Mouse (Mus musculus) lung, embryonic 15.5 days (tissue): ENCODE data around the gene Hid1. TPM values are rescaled to one million over a fixed set of nuclear protein-coding genes. Genes with fewer than 3 reads are reported as not detected.

Source experiments
- ATAC-seq: fragments of 200-750 bp; cut with Nextera tagmentation; 2 replicates; pipeline ENCODE4 v1.8.0; 2017; ENCODE audit warnings: moderate number of reproducible peaks, borderline replicate concordance; ENCODE audit not compliant: low FRiP score, low TSS enrichment; ENCODE audit errors: extremely low read depth
- H3K27ac ChIP-seq: fragments of 300-500 bp; sonication (generic); 2 replicates; pipeline ENCODE4 v1.5.1; 2015; ENCODE audit warnings: moderate library complexity, mild to moderate bottlenecking, inconsistent platforms
- H3K27me3 ChIP-seq: fragments of 300-500 bp; sonication (generic); 2 replicates; pipeline ENCODE4 v1.6.1; 2015; ENCODE audit warnings: inconsistent platforms
- H3K36me3 ChIP-seq: fragments of 300-500 bp; sonication (generic); 2 replicates; pipeline ENCODE4 v1.6.1; 2015; ENCODE audit warnings: inconsistent platforms
- H3K4me1 ChIP-seq: fragments of 300-500 bp; sonication (generic); 2 replicates; pipeline ENCODE4 v1.6.1; 2015; ENCODE audit warnings: inconsistent platforms
- H3K4me2 ChIP-seq: fragments of 300-500 bp; sonication (generic); 2 replicates; pipeline ENCODE4 v1.6.1; 2015; ENCODE audit warnings: inconsistent platforms, mild to moderate bottlenecking, moderate library complexity
- H3K4me3 ChIP-seq: fragments of 300-500 bp; sonication (generic); 2 replicates; pipeline ENCODE4 v1.5.1; 2015; ENCODE audit warnings: mild to moderate bottlenecking, inconsistent platforms
- H3K9ac ChIP-seq: fragments of 300-500 bp; sonication (generic); 2 replicates; pipeline ENCODE4 v1.6.1; 2015; ENCODE audit warnings: inconsistent platforms
- H3K9me3 ChIP-seq: fragments of 300-500 bp; sonication (generic); 2 replicates; pipeline ENCODE4 v1.6.1; 2016; ENCODE audit warnings: inconsistent platforms
- WGBS: fragments of 180-500 bp; shearing (Covaris S2); methylation state at CpG from one replicate; pipeline ENCODE4 v1.1.7; 2015; 5-methylcytosine and 5-hydroxymethylcytosine counted together
- polyA plus RNA-seq: library from polyadenylated mRNA; unstranded; fragments of >200 nt; fragmentation: Nextera tagmentation; extraction: Ambion mirVana; gene quantifications from 2 replicates; pipeline ENCODE4 v1.2.1, GENCODE M21; 2015

The Hid1 gene
- polyA plus RNA-seq, 1 experiment from 2014 or later = 15.8 TPM

DNA sequence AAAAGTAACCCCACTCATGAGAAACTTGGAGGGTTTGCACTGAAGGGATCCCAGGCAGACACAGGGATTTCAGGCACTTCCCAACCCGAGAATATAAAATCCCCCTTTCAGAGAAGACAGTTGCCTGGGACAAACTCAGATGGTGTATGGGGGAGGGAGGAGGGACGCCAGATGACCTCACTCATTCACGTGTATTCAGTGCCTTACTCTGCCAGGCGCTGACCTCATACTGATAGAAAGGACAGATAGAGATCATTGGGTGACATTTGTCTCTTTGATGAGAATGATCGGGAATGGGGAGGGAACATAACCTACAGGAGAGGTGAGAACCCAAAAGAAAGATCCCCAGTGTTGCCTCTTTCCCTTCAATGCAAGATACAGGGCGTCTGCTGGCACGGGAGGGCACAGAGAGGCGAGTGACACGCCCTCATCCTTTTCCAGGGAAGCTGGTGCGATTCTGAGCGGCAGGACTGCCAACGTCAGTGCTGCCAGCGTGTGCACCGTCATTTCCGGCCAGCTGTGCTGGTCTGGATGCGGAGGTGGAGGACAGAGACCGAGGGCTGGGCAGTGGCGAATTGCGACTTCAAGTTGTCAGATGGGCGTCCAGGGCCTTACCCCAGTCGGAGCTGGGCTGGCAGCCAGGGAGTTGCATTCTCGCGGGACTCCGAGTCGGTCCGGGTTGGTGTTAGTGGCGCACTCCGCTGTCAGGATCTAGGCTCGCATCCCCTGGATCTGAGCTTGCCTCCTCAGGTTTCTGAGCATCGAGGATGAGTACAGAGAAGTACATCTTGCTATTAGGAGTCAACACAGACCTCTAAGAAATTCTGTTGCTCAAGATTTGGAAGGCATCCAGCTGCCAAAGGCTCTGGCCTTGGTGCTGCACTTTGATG, 6.5 kb upstream of the Hid1 start:
- peak overlapping the region; percentile 75 for H3K4me2 ChIP-seq
- H3K27ac ChIP-seq = no peak overlapping the region
- WGBS = 1% methylated on average over 30 of the region's 30 CpGs
- H3K4me1 ChIP-seq = peaks cover 12% of the 10 kb centered on the region
- H3K9me3 ChIP-seq = no peaks in the 10 kb centered on the region
- H3K9ac ChIP-seq = 0 out of 2 replicates have a peak overlapping the region, but pooled peaks have one; percentile 18
- H3K4me3 ChIP-seq = peak overlapping the region; percentile 31
- H3K27me3 ChIP-seq = peaks cover 47% of the 10 kb centered on the region
- peak; percentile 60 for ATAC-seq
- no peaks in the 10 kb centered on the region for H3K36me3 ChIP-seq

DNA sequence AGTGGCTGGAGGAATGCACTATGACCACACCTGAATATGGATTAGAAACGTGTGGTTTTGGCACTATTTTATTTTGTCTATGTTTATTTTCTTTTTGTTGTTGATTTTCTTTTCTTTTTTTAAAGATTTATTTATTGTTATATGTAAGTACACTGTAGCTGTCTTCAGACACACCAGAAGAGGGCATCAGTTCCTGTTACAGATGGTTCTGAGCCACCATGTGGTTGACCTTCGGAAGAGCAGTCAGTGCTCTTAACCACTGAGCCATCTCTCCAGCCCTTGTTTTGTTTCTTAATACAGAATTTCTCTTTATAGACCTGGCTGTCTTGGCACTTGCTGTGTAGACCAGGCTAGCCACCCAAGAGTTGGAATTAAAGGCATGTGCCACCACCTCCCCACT, 5.2 kb upstream of the Hid1 start:
- no peaks in the 10 kb centered on the region for H3K9me3 ChIP-seq
- peaks cover 12% of the 10 kb centered on the region for H3K4me1 ChIP-seq
- H3K27me3 ChIP-seq = peaks cover 51% of the 10 kb centered on the region
- no peak overlapping the region for H3K9ac ChIP-seq
- H3K36me3 ChIP-seq = no peaks in the 10 kb centered on the region
- no peak overlapping the region for H3K27ac ChIP-seq
- ATAC-seq = no peak
- 35% methylated on average over 2 of the region's 2 CpGs for WGBS
- H3K4me2 ChIP-seq = no peak overlapping the region
- no peak overlapping the region for H3K4me3 ChIP-seq

DNA sequence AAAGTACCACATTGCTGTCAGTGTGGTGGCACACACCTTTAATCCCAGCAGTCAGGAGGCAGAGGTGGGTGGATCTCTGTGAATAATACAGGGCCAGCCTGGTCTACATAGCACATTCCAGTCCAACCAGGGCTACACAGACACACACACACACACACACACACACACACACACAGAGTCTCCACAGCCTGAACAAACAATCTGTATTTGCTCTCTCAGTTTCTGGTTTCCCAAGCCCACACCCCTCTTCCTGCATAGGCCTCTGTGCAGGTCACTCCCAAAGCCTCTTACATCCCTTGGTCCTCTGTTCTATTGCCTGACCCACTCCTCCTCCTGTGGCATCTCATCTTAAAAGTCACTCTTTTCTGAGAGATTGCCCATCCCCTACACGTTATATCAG, 4.5 kb upstream of the Hid1 start:
- peaks cover 58% of the 10 kb centered on the region for H3K27me3 ChIP-seq
- H3K9me3 ChIP-seq = no peaks in the 10 kb centered on the region
- H3K9ac ChIP-seq = no peak overlapping the region
- no peak overlapping the region for H3K4me2 ChIP-seq
- no peak for ATAC-seq
- no peak overlapping the region for H3K4me3 ChIP-seq
- no peak overlapping the region for H3K27ac ChIP-seq
- H3K36me3 ChIP-seq = no peaks in the 10 kb centered on the region
- H3K4me1 ChIP-seq = peaks cover 19% of the 10 kb centered on the region
- 50% methylated on average over 1 of the region's 1 CpGs for WGBS

DNA sequence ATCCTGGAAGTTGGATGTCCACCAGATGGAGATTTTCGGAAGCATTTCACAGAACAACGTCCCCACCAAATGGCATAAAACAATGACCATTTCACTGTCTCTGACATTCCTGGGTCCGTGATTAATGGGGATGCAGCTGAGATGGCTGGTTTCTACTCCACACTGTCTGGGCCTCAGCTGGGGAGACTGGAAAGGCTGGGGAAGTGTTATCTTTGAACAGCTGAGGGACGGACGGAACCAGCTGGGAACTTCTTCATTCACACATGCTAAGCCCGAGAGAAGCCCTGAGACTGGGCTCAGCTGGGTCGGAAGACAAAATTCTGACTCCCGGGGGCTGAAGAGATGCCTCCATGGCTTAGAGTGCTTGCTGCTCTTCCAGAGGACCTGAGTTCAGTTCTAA, 3.8 kb upstream of the Hid1 start:
- Histone ChIP-seq H3K27me3 (peaks cover 65% of the 10 kb centered on the region), H3K9ac (no peak overlapping the region), H3K4me2 (no peak overlapping the region), H3K4me1 (peaks cover 25% of the 10 kb centered on the region), H3K9me3 (no peaks in the 10 kb centered on the region), H3K4me3 (no peak overlapping the region), H3K27ac (no peak overlapping the region), H3K36me3 (no peaks in the 10 kb centered on the region)
- WGBS = 51% methylated on average over 8 of the region's 8 CpGs
- ATAC-seq = no peak

DNA sequence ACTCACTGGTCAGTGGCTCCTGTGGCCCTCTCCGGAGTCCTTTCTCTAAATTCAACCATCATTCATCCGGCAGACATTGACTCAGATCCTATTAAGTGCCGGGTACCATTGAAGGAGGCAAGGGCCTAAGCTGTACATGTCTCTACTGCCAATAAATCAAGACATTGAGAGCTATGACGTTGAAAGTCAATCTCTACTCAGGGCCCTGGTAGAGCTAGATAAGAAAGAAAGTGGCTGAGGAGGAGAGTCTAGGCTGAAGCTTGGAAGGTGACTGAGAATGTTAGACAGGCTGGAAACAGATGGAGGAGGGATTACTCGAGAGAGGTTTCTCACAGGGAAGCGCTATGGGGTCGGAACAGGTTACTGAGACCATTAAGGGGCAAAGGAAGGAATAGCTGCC, 2.8 kb upstream of the Hid1 start:
- Histone ChIP-seq H3K36me3 (no peaks in the 10 kb centered on the region), H3K27ac (no peak overlapping the region), H3K27me3 (peaks cover 66% of the 10 kb centered on the region), H3K4me1 (peaks cover 35% of the 10 kb centered on the region), H3K9ac (no peak overlapping the region), H3K4me2 (no peak overlapping the region), H3K9me3 (no peaks in the 10 kb centered on the region), H3K4me3 (no peak overlapping the region)
- WGBS = 46% methylated on average over 7 of the region's 7 CpGs
- ATAC-seq = no peak

DNA sequence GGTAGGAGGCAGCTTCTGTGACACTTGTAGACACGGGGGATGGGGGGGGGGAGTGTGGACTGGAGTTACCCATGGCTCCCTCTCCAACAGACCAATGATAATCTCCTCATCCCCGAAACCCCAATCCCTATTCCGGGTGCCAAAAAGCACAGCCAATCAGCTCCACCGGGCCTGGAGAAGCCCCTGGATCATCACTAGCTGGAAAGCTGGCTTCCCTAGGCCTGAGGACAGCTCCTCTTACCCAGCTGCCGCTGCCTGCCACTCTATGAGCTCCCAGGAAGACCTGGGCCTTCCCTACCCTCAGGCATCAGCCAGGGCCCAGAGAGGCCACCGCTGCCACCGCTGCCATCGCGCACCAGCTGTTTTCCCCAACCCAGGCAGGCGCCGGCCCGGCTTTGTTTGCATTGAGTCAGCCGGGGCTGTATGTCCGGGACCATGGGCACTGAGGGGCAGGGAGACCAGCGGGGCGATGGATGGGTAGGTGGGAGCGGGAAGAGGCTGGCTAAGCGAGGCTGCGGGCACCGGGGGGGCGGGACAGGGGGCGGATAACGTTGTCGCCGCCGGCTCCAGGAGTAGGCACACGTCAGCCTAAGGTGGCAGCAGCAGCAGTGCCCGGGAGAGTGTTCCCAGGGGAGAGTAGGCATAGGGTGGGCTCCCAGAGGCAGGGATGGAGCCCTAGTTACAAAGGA, 706 bp downstream of the Hid1 start:
- peak overlapping the region; percentile 85 for H3K4me2 ChIP-seq
- peaks cover 39% of the 10 kb centered on the region for H3K4me1 ChIP-seq
- WGBS = 3% methylated on average over 28 of the region's 28 CpGs
- H3K9ac ChIP-seq = peak overlapping the region; percentile 39
- ATAC-seq = peak; percentile 32; the same call in 1 of the 2 replicates
- H3K27ac ChIP-seq = no peak overlapping the region
- peak overlapping the region; percentile 48 for H3K4me3 ChIP-seq
- no peaks in the 10 kb centered on the region for H3K9me3 ChIP-seq
- no peaks in the 10 kb centered on the region for H3K36me3 ChIP-seq
- peaks cover 53% of the 10 kb centered on the region for H3K27me3 ChIP-seq

DNA sequence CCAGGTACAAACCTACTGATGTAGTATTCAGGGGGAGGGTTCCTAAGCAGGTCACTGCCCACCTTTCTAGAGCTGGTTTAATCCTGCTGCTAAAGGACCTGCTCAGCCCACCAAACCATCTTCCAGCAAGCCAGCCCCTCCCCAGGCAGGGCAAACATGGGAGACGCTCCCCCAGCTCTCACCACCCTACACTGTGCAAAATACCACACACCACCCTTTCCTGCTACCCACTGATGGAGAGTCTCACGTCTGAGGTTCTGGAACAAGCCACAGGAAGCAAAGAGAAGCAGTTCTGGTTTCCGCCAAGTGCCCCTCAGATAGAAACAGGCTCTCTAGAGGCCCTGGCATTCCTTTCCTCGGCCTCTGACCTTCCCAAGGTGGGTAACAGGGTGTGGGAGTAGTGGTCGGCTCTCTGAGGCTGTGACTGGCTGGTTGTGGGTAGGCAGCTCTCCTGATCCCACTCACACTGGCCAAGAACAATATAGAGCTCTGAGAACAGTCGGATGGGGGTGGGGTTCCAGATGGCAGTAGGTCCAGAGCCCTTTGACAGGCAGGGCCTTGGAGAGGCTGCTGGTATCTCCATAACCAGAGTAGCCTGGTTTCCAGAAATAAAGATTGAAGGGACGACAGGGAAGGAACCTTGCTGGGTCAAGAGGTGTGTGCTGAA, 1.4 kb downstream of the Hid1 start:
- Histone ChIP-seq H3K4me2 (peak overlapping the region; percentile 85), H3K9me3 (no peaks in the 10 kb centered on the region), H3K27ac (no peak overlapping the region), H3K36me3 (no peaks in the 10 kb centered on the region), H3K9ac (0 out of 2 replicates have a peak overlapping the region, but pooled peaks have one; percentile 39), H3K27me3 (peaks cover 53% of the 10 kb centered on the region), H3K4me3 (peak overlapping the region; percentile 48), H3K4me1 (peaks cover 39% of the 10 kb centered on the region)
- WGBS = 35% methylated on average over 7 of the region's 7 CpGs
- ATAC-seq = no peak

DNA sequence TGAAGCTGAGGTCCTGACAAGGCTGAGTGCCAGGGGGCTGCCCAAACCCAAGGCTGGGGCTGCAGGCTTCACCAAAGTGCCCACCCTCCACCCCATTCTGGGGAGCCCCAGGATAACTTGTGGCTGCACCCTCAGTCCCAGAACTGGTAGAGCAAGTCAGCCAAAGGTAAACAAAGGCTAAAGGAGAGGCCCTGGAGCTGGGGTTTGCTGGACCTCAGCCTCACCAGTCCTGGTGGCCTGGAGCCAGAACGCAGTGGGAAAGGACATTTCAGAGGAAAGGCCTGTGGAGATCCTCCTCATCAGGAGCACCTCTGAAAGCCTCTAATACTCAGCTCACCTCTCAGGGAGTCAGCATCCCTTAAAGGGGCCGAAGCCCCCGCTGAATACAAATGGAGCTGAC, 3.4 kb downstream of the Hid1 start:
- H3K36me3 ChIP-seq = no peaks in the 10 kb centered on the region
- no peaks in the 10 kb centered on the region for H3K9me3 ChIP-seq
- H3K4me2 ChIP-seq = no peak overlapping the region
- peak overlapping the region; percentile 60 for H3K27ac ChIP-seq
- peaks cover 46% of the 10 kb centered on the region for H3K4me1 ChIP-seq
- H3K27me3 ChIP-seq = peaks cover 36% of the 10 kb centered on the region
- no peak overlapping the region for H3K9ac ChIP-seq
- H3K4me3 ChIP-seq = no peak overlapping the region
- no peak for ATAC-seq
- WGBS = 76% methylated on average over 3 of the region's 3 CpGs

DNA sequence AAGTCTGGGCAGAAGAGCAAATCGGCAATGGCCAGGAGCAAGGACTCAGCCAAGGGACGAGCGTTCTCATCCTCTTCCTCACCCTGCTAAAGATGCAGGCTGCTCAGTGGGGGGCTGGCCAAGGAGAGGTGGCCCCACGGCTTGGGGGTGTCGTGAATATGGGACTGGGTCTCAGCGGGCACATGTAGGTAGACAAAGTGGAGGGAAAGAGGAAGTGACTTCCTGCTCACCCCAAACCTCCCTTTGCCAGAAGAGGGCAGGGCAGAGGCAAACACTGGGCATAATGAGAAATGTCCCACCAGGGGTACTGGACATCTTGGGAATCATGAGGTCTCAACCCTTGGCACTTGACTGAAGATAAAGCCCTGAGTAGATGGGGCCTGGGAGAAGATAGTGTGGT, 7.8 kb downstream of the Hid1 start:
- H3K9me3 ChIP-seq = no peaks in the 10 kb centered on the region
- H3K27ac ChIP-seq = peak overlapping the region; percentile 75
- H3K4me2 ChIP-seq = no peak overlapping the region; the same call in 1 of the 2 replicates
- H3K36me3 ChIP-seq = no peaks in the 10 kb centered on the region
- H3K9ac ChIP-seq = 0 out of 2 replicates have a peak overlapping the region, but pooled peaks have one; percentile 1
- 70% methylated on average over 6 of the region's 6 CpGs for WGBS
- H3K4me3 ChIP-seq = no peak overlapping the region
- H3K4me1 ChIP-seq = peaks cover 24% of the 10 kb centered on the region
- peaks cover 27% of the 10 kb centered on the region; the same call in 1 of the 2 replicates for H3K27me3 ChIP-seq
- ATAC-seq = no peak

DNA sequence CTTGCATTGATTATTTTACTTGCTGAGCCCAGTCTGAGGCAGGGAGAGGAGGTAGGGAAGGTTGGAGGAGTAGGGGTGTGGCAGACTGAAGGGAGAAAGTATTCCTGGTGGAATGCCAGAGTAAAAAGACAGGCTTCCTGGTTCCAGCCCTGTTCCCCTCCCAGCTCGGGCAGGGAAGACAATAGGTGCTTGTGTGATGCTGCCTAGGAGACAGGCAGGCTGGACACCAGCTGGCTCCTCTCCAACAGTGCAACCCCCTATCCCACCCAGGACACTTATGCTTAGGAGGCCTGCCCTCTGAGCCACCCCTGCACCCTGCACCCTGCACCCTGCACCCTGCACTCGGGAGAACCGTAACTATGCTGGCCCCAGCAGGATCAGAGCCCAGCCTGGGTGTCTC, 8.3 kb downstream of the Hid1 start:
- H3K4me3 ChIP-seq = no peak overlapping the region
- ATAC-seq = peak; percentile 47
- 18% methylated on average over 3 of the region's 3 CpGs for WGBS

DNA sequence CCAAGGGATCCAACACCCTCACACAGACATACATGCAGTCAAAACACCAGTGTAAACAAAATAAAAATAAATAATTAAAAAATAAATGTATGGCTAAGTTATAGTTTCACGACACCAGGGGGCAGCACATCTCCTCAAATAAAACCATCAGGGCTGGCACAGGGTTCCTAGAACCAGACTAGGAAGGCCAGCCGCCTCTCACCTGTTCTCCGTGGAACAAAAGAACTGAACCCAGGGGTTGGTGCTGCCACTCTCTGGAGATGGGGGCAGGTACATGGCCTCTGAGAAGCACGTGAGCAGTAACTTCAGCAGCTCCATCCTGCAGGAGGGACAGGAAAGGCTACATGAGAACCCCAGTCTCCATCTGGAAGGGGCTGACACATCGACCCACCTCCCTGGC, 9.1 kb downstream of the Hid1 start:
- WGBS = 21% methylated on average over 5 of the region's 5 CpGs
- Histone ChIP-seq H3K4me1 (peaks cover 13% of the 10 kb centered on the region), H3K27ac (no peak overlapping the region; the same call in 1 of the 2 replicates), H3K9me3 (no peaks in the 10 kb centered on the region), H3K4me3 (no peak overlapping the region), H3K9ac (0 out of 2 replicates have a peak overlapping the region, but pooled peaks have one; percentile 5), H3K36me3 (no peaks in the 10 kb centered on the region), H3K4me2 (peak overlapping the region; percentile 9; the same call in 1 of the 2 replicates), H3K27me3 (peaks cover 25% of the 10 kb centered on the region; the same call in 1 of the 2 replicates)
- ATAC-seq = no peak

More for the DNA sequence above, 8.3 kb downstream of the Hid1 start:
- Histone ChIP-seq H3K4me2 (peak overlapping the region; percentile 1; the same call in 1 of the 2 replicates), H3K36me3 (no peaks in the 10 kb centered on the region), H3K27ac (peak overlapping the region; percentile 75), H3K27me3 (peaks cover 25% of the 10 kb centered on the region; the same call in 1 of the 2 replicates), H3K9me3 (no peaks in the 10 kb centered on the region), H3K4me1 (peaks cover 19% of the 10 kb centered on the region), H3K9ac (0 out of 2 replicates have a peak overlapping the region, but pooled peaks have one; percentile 1)
